Mouse (Mus musculus) testis, adult 2 months (tissue): Measurements from ENCODE around the gene Boc. TPM values are rescaled to one million over a fixed set of nuclear protein-coding genes. Genes with fewer than 3 reads are reported as not detected.
A peak's percentile ranks its signal among the peaks of the same experiment; 100 is the strongest.

ENCODE experiments used
- H3K27ac ChIP-seq: fragments of 200-500 bp; 2 replicates; pipeline ENCODE4 v1.5.1; 2012; ENCODE audit warnings: low read depth, low read length; ENCODE audit not compliant: control insufficient read depth, insufficient read depth
- H3K27me3 ChIP-seq: fragments of 200-500 bp; 2 replicates; pipeline ENCODE4 v1.6.1; 2012; ENCODE audit warnings: mild to moderate bottlenecking, low read length, moderate library complexity; ENCODE audit not compliant: control insufficient read depth, insufficient read depth
- H3K36me3 ChIP-seq: fragments of 200-500 bp; 2 replicates; pipeline ENCODE4 v1.6.1; 2012; ENCODE audit warnings: mild to moderate bottlenecking, low read length; ENCODE audit not compliant: control insufficient read depth, insufficient read depth
- H3K4me1 ChIP-seq: fragments of 200-500 bp; 2 replicates; pipeline ENCODE4 v1.6.1; 2012; ENCODE audit warnings: low read length; ENCODE audit not compliant: control insufficient read depth, insufficient read depth
- H3K4me3 ChIP-seq: fragments of 200-500 bp; 2 replicates; pipeline ENCODE4 v1.5.1; 2012; ENCODE audit warnings: low read depth, mild to moderate bottlenecking, low read length, moderate library complexity, mixed read lengths; ENCODE audit not compliant: control insufficient read depth
- CTCF ChIP-seq: fragments of 200-500 bp; IDR thresholded peaks from 2 replicates; pipeline ENCODE4 v1.5.1; 2012; ENCODE audit warnings: low read depth, mild to moderate bottlenecking, inconsistent platforms, low read length, moderate library complexity; ENCODE audit not compliant: control insufficient read depth, insufficient read depth, insufficient replicate concordance
- POLR2A ChIP-seq: fragments of 200-500 bp; IDR thresholded peaks from 2 replicates; pipeline ENCODE4 v1.6.1; 2012; ENCODE audit warnings: low read depth, mild to moderate bottlenecking, inconsistent platforms, low read length, moderate library complexity; ENCODE audit not compliant: control insufficient read depth
- polyA plus RNA-seq: library from polyadenylated mRNA; depleted of rRNA; stranded (reverse); fragments of >200 nt; gene quantifications from 2 replicates; pipeline ENCODE4 v1.2.3, GENCODE M21; 2012

Boc gene
- polyA plus RNA-seq, 1 experiment = 3.3 TPM

DNA sequence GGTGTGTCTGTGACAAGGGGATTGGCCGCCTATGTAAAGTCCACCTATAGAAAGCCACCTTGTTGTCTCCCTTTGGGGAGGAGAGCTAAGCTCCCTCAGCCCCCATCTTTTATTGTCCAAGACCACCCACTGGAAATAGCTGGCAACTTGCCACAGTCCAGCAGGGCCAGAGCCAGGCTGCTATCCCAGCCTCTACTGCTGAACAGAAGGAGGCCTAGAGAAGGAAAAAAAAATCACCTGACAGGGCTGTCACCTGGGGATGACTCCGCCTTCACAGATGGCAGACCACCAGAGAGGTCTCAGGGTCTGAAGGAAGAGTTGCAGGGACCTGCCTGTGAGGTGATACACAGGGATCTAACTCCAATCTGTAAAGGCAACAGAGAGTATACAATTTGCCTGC is 6.7 kb downstream of the Boc start:
- H3K27ac ChIP-seq = no peak overlapping the region
- no peaks in the 10 kb centered on the region for H3K27me3 ChIP-seq
- no peak overlapping the region for H3K4me3 ChIP-seq
- TF ChIP-seq POLR2A (no peak), CTCF (no peak)
- H3K4me1 ChIP-seq = peaks cover 2% of the 10 kb centered on the region; the same call in 1 of the 2 replicates
- H3K36me3 ChIP-seq = no peaks in the 10 kb centered on the region

DNA sequence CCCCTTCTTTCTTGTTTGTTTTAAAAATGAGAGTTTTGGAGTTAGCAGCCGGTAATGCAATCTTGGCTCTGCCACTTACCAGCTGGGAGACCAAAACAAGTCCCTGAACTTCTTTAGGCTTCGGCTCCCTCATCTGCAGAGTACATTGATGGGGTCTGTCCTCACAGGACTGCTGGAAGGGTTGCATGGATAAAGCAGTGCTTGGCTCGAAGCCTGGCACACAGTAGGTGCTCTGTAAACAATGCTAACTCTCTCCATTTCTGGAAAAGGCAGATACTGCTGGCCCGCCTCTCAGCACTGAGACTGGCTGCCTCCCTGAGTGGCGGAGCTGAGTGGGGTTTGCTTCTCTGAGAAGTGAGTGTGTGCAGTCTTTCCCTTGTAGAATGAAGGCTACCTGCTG is 7.2 kb downstream of the Boc start:
- TF ChIP-seq POLR2A = no peak
- TF ChIP-seq CTCF = no peak
- Histone ChIP-seq H3K27me3 (no peaks in the 10 kb centered on the region), H3K36me3 (no peaks in the 10 kb centered on the region), H3K4me3 (no peak overlapping the region), H3K27ac (no peak overlapping the region), H3K4me1 (peaks cover 2% of the 10 kb centered on the region; the same call in 1 of the 2 replicates)

DNA sequence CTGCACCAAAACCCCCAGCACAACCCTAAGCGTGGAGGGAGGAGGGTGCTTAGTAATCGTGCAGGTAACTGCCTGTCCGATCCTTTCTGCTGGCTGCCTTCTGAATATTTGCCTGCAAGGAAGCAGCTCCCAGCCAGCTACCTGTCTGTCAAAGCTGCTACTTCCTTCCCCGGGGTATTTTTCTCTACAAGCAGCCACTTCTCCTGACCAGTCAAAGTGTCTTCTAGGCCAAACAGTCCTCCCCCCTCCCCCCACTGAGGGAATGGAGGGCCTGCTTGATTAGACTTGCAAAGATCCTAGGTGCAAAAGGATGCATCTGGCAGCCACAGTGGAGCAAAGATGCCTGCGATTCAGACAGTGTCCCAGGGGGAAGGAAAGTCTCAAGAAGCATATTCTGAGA is 7.9 kb downstream of the Boc start:
- Histone ChIP-seq H3K27me3 (no peaks in the 10 kb centered on the region), H3K27ac (no peak overlapping the region), H3K36me3 (no peaks in the 10 kb centered on the region), H3K4me3 (no peak overlapping the region), H3K4me1 (peaks cover 2% of the 10 kb centered on the region; the same call in 1 of the 2 replicates)
- no peak for TF ChIP-seq CTCF
- no peak for TF ChIP-seq POLR2A

DNA sequence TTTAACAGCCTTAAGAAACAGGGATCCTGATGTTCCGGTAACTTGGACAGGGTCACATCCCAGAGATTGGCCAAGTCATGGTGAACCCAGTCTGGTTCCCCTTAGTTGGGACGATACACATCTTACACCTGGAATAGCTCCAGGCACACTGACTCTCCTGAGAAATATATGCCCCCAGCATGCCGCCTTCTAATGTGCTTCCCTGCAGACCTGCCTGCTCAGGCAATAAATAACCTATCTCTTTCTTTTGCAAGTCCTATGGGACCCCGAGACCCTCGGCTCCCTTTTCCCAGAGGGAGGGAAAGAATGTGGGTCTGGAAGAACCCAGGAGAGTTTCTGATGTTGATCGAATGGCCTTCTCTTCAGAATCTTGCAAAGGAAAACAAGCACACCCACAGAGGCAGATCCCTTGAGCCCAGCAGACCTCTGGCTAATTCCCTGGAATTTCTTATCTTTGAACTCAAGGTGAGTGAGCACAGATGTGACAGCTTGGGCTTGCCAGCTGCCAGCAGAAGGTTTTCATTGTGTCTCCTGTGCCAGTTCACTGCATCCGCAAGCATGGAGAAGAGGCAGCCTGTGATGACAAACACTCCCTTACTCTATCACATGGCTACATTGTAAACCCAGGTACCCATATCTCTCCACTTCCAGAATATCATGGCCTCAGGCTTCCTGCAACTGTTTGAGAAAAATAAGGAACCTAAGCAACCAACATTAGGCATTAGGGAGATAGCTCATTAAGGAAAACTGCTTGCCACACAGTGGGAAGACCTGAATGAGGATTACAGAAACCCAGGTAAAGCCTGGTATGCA is 8.6 kb downstream of the Boc start:
- peaks cover 2% of the 10 kb centered on the region; the same call in 1 of the 2 replicates for H3K4me1 ChIP-seq
- H3K27me3 ChIP-seq = no peaks in the 10 kb centered on the region
- H3K27ac ChIP-seq = no peak overlapping the region; the same call in 1 of the 2 replicates
- H3K36me3 ChIP-seq = no peaks in the 10 kb centered on the region
- TF ChIP-seq POLR2A = no peak
- no peak overlapping the region for H3K4me3 ChIP-seq

DNA sequence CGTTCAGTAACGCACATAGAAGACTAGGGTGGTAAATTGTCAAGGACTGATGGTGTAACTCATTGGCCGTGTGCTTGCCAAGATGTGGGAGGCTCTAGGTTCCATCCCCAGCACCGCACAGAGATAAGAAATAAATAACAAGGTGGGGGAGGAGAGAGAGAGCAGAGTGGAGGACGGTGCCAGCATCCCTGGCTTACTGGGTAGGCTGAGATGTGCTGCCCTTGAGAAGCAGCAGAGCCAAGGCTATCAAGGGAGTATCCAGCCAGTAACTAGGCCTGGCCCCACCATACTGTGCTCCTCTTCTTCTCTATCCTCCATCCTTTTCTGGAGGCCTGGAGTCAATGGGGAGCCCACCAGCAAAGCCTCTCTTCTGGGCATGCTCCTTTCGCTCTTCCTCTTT is 9.3 kb downstream of the Boc start:
- H3K4me3 ChIP-seq = no peak overlapping the region
- no peaks in the 10 kb centered on the region for H3K36me3 ChIP-seq
- TF ChIP-seq CTCF (no peak), POLR2A (no peak)
- peak overlapping the region; percentile 57 for H3K27ac ChIP-seq
- peaks cover 2% of the 10 kb centered on the region; the same call in 1 of the 2 replicates for H3K4me1 ChIP-seq
- no peaks in the 10 kb centered on the region for H3K27me3 ChIP-seq

DNA sequence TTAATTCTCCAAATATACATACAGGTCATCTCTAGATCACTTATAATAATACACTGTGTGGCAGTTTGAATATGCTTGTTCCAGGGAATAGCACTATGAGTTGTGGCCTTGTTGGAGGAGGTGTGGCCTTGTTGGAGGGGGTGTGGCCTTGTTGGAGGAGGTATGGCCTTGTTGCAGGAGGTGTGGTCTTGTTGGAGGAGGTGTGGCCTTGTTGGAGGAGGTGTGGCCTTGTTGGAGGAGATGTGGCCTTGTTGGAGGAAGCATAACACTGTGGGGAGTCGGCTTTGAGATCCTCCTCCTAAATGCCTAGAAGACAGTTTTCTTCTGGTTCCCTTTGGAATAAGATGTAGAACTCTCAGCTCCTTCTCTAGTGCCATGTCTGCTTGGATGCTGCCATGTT is 10.7 kb downstream of the Boc start:
- no peaks in the 10 kb centered on the region for H3K36me3 ChIP-seq
- no peak overlapping the region for H3K27ac ChIP-seq
- peaks cover 2% of the 10 kb centered on the region; the same call in 1 of the 2 replicates for H3K4me1 ChIP-seq
- no peak overlapping the region for H3K4me3 ChIP-seq
- TF ChIP-seq CTCF (no peak), POLR2A (no peak)
- H3K27me3 ChIP-seq = no peaks in the 10 kb centered on the region

DNA sequence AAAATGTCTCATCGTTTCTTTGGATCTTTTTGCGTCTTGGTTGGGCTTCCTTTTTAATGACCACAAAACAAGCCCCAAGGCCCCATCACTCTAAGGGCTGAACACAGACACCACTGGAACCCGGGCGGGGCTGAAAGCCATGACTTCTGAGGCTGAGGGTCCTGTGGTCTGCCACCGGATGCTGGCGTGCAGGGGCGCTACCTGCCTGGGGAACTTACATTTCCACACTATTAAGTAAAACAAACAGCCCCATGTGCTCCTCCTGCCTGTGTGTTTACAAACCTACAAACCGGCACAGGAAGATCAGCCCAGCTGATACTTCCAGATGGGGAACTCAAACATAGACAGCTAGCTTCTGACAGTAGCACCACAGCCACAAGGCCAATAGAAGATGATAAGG is 11.9 kb downstream of the Boc start:
- no peaks in the 10 kb centered on the region; the same call in 1 of the 2 replicates for H3K4me1 ChIP-seq
- H3K4me3 ChIP-seq = no peak overlapping the region
- TF ChIP-seq POLR2A (no peak), CTCF (no peak)
- H3K27me3 ChIP-seq = no peaks in the 10 kb centered on the region
- no peak overlapping the region for H3K27ac ChIP-seq
- H3K36me3 ChIP-seq = no peaks in the 10 kb centered on the region
